Mouse (Mus musculus) adrenal gland, postnatal 25 days (tissue): ENCODE measurements around the gene Smarcd1. TPM values are rescaled to one million over a fixed set of nuclear protein-coding genes. Genes with fewer than 3 reads are reported as not detected.
"Not testable (repeated sequence)": the region's sequence is repeated elsewhere in the genome, so short reads cannot be mapped to it uniquely, and the experiment has no call there.

Source experiments
- DNase-seq: peaks from one replicate; pipeline ENCODE4 v3.0.0; 2021; ENCODE audit warnings: mixed read lengths
- total RNA-seq: library from RNA; stranded (reverse); gene quantifications from 2 replicates; pipeline ENCODE4 v1.2.3, GENCODE M21; 2021

The Smarcd1 gene
- total RNA-seq, 1 experiment from 2014 or later, result 63.6 TPM

- no peak for DNase-seq
Observed at GRCm38 (mm10) chr15:99684156-99684555, 17.8 kb upstream of the Smarcd1 start.

GRCm38 (mm10) chr15:99688712-99689111, 13.2 kb upstream of the Smarcd1 start:
- peak; percentile 48 for DNase-seq

DNA sequence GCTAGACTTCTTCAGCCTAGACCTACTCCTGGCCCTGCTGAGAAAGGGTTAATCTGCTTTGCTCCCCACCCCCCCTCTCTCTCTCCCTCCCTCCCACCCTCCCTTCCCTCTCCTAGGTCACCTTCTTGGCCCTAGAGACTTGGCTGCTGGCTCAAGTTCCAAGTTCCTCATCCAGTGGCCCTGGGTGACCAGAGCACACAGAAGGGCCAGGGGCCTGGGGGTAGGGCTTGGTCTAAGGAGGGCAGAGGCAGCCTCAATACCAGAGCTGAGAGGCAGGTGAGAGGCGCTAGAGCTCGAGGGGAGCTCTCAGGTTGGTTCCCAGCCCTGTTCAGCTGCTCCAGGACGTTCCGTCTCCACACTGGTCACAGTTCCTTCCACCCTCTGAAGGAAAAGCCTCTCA, 11.0 kb upstream of the Smarcd1 start:
- no peak for DNase-seq

DNA sequence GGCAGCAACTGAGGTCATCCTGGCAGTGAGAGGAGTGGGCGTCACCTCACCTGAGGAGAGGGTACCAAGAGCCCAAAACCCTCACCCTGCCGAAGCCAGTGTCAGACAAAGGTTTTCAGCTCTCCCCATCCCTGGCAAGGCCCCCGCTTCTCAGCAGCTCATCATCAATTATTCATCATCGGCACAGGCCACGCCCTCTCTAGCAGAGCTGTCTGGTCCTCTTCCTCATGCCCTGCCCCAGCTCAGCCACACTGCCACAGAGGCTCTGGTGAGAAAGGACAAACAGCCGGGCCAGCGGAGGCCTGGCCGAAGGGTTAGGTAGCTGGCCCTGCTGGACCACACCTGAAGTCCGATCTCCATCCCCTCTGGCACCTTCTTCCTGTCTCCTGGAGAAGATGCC, 10.0 kb upstream of the Smarcd1 start:
- DNase-seq, result no peak

- DNase-seq, result no peak
Observed at GRCm38 (mm10) chr15:99697309-99697708, 4.6 kb upstream of the Smarcd1 start.

DNA sequence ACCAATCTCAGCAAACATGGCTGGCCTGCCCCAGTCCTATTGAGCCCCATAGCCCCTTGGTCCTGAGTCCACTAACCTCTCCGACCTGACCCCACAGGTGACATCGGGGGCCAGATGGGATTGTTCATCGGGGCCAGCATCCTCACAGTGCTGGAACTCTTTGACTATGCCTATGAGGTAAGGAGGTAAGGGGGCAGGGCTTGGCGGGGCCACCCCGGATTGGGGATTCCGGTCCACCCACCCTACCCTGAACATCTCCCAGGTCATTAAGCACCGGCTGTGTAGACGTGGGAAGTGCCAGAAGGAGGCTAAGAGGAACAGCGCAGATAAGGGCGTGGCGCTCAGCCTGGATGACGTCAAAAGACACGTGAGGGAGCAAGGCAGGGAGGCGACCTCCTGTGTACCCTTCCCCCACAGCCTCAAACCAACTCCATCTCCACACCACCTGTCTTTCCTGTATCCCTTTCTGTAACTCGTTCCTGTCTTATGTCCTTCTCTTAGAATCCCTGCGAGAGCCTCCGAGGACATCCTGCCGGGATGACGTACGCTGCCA, 3.3 kb upstream of the Smarcd1 start:
- no peak for DNase-seq

GRCm38 (mm10) chr15:99699715-99700114, 2.2 kb upstream of the Smarcd1 start:
- no peak for DNase-seq

DNA sequence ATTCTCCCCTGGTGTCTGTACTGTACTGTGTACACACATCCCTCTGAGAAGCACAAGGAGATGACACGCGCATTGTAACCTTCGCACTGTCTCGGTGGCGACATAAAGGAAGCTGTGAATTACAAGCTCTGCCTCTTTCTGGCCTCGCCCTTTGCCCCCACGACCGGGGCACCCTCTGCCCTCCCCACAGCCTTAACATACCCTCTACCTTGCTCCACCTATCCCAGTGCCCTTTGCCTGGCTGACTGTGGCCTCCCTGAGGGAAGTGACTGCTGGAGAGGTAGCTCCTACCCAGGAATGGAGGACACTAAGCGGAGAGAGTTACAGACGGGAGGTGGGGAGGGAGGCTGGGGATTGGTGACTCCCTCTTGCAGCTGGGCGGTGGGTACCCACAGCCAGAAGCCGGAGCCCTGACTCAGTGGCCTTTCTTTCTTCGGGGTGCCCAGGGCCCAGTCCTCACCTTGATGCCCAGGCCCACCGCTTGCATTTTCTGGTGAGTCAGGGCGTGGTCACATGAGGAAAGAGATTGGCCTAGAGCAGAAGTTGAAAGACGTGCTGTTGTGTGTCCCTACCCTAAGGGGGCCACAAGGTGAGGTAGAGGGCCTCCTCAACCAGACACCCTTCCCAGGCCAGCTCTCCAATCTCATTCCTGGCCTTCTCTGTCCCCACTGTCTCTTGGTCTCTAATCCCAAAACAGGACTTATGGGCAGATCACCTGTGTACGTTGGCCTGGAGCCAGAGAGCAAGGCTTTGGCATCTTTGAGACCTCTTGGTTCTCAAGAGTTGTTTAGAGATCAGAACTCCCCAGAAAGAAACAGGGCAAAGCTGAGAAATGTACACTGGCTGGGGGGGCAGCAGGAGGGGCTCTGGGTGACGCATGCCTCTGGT, 1.5 kb upstream of the Smarcd1 start:
- no peak for DNase-seq

DNA sequence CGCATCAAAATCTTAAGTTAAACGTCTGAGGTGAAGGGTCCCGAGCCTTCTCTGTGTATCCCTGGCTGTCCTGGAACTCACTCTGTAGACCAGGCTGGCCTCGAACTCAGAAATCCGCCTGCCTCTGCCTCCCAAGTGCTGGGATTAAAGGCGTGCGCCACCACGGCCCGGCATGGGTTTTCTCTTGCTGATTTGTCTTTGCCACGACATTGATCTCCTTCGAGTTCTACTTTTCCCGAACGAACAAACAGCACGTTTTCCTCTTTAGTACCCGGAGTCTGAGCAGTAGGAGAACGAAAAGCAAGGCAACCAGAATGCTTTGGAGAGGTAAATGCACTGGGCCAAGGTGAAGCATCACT, 310 bp upstream of the Smarcd1 start:
- not testable (repeated sequence) for DNase-seq

DNA sequence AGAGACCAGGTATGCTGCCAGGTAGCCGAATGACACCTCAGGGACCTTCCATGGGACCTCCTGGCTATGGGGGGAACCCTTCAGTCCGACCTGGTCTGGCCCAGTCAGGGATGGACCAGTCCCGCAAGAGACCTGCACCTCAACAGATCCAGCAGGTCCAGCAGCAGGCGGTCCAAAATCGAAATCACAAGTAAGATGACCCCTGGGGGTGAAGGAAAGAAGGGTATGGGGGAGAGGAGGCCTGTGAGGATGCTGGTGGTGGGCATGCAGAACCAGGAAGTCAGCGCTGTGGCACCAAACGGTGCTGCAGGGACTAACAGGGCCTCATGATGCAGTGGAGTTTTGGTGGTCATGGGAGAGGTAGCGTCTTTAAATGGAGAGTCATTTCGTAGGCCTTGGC, 1.2 kb downstream of the Smarcd1 start:
- DNase-seq, result no peak

- DNase-seq, result no peak
Observed at GRCm38 (mm10) chr15:99703676-99704040, 1.7 kb downstream of the Smarcd1 start.

- DNase-seq, result peak; percentile 67
Observed at GRCm38 (mm10) chr15:99704041-99704681, 2.2 kb downstream of the Smarcd1 start.

GRCm38 (mm10) chr15:99704881-99705280, 3.0 kb downstream of the Smarcd1 start:
- no peak for DNase-seq

GRCm38 (mm10) chr15:99705440-99706048, 3.6 kb downstream of the Smarcd1 start, which contains the start of gene Gm17349:
Gm17349 (minus strand) TSS chr15:99705490.
- DNase-seq, result peak; percentile 77

GRCm38 (mm10) chr15:99708176-99708575, 6.2 kb downstream of the Smarcd1 start:
- DNase-seq, result no peak

- DNase-seq, result no peak
Observed at GRCm38 (mm10) chr15:99710221-99711190, 8.6 kb downstream of the Smarcd1 start.

DNA sequence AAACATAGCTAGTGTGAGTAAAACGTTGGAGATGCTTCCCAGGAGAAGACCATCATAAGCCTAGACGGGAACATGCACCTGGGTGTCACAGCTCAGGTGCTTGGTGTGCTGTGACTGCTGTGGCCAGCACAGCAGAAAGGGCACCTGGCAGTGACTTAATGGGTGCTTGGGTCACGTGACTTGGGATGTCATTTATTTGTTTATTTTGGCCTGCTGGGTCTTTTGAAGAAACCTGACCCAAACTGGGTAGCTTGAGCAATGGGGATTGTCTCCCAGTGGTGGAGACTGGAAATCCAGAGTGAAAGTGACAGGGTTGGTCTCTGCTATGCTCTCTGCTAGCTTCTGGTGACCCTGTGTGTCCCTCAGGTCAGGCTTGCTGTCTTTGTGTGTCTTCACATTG, 9.6 kb downstream of the Smarcd1 start:
- no peak for DNase-seq

DNA sequence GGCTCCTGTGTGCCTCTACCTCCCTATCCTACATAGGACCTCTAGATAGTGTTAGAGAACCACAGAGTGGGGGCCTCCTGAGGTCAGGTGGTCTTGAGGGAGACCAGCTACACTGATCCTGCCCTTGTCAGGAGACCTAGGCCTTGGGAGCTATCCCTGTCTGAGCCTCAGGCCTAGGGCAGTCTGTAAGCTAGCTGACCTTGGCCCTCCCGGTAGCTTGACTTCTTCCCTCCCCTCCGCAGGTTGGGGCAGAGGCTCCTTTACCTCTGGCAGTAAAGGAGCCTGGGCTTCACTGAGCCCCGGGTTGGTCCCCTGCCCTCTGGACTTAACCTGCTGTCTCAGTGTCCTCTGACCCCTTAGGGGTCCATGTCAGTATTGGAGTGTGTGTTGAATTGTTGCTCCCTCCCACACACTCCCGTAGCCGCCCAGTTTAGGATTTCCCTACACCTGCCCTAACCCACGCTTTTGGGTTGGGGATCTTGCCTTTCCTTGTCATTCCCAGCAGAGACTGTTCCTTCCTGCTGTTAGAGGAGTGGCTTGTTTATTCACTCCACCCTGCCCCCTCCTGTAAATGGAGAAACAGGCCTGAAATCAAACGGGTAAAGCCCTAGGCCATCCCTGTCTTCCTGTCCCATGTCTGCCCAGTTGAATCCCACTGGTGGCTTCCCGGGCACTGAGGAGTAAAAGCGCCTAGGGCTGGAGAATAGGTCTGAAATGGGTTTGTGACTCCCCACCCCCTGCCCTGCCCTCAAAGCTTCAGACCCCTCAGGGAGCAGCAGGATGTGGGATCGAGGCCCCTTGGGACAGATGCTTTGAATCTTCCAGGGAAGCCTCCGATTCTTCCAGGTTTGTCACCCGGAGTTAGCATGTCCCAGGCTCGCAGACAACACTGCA, 11.0 kb downstream of the Smarcd1 start:
- no peak for DNase-seq

DNA sequence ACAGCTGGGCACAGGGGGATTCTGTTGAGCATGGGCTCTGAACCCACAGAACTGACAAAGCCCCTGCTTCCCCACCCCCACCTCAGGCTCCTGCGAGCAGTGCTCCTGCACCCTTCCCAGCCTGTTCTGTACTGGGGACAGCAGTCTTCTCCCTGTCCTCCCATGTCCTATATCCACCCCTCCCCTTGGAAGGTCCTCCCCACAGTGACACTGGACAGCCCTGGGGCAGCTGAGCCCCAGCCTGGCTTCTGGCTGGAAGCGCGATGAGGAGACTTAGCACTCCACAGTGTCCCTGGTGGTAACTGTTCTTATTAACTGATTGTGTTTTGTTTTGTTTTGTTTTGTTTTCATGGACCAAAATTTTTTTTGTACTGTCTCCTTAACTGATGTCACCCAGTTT, 11.6 kb downstream of the Smarcd1 start:
- no peak for DNase-seq

- DNase-seq, result peak; percentile 54
Observed at GRCm38 (mm10) chr15:99714206-99714605, 12.3 kb downstream of the Smarcd1 start.

DNA sequence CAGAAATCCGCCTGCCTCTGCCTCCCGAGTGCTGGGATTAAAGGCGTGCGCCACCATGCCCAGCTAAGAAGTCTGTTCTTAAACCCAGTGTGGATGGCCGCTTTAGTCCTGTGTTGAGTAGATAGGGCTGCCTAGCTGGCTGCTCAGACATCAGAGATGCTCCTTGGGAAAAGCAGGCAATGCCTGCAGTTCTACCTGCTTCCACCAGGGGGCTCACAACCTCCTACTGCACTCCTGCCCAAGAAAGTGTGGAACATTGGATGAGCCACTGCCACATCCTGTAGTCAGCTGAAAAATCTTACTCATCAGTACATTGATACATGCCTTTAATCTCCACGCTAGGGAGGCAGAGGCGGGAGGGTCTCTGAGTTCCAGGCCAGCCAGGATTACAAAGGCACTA, 12.9 kb downstream of the Smarcd1 start:
- DNase-seq, result peak; percentile 67
